Mouse (Mus musculus) left cerebral cortex, adult 9 months (tissue): ENCODE measurements at regions not wholly inside any gene's neighbourhood (a gene's known extent, or its start where the extent isn't known, plus 50 kb on each side); places are given as distances from the start of the nearest gene placed in this dataset.
"Not testable (repeated sequence)": the region's sequence is repeated elsewhere in the genome, so short reads cannot be mapped to it uniquely, and the experiment has no call there.

ENCODE experiments used
- DNase-seq, 2 experiments: peaks; one replicate each; pipeline ENCODE4 v3.0.0; 2022; ENCODE audit warnings: low spot score in 2 of 2

GRCm38 (mm10) chr10:45855514-45855913 is 277.9 kb downstream of the Hace1 start:
- DNase-seq, result no peak

GRCm38 (mm10) chr10:45859137-45859536 is 281.5 kb downstream of the Hace1 start:
- no peak for DNase-seq

- DNase-seq, result no peak
Observed at GRCm38 (mm10) chr10:45859909-45860308, 282.3 kb downstream of the Hace1 start.

- DNase-seq, result no peak
Observed at GRCm38 (mm10) chr10:45860696-45861095, 283.1 kb downstream of the Hace1 start.

- DNase-seq, result no peak
Observed at GRCm38 (mm10) chr10:45865793-45866192, 288.2 kb downstream of the Hace1 start.

- no peak for DNase-seq
Observed at GRCm38 (mm10) chr10:45866860-45867259, 289.2 kb downstream of the Hace1 start.

GRCm38 (mm10) chr10:45871028-45871427 is 293.4 kb downstream of the Hace1 start:
- peak in 1 of 2 experiments; percentile 12 for DNase-seq

GRCm38 (mm10) chr10:45872007-45872890 is 294.6 kb downstream of the Hace1 start:
- no peak for DNase-seq

- no peak for DNase-seq
Observed at GRCm38 (mm10) chr10:45873805-45874780, 296.5 kb downstream of the Hace1 start.

GRCm38 (mm10) chr10:45875287-45875686 is 297.7 kb downstream of the Hace1 start:
- DNase-seq, result not testable (repeated sequence)

- DNase-seq, result no peak
Observed at GRCm38 (mm10) chr10:45883745-45884144, 306.1 kb downstream of the Hace1 start.

- DNase-seq, result no peak
Observed at GRCm38 (mm10) chr10:45886636-45887035, 309.0 kb downstream of the Hace1 start.

GRCm38 (mm10) chr10:45888835-45889234 is 311.2 kb downstream of the Hace1 start:
- peak in 1 of 2 experiments; percentile 25 for DNase-seq

- no peak for DNase-seq
Observed at GRCm38 (mm10) chr10:45889381-45889951, 311.8 kb downstream of the Hace1 start.

GRCm38 (mm10) chr10:45890088-45890626 is 312.5 kb downstream of the Hace1 start:
- DNase-seq, result no peak

GRCm38 (mm10) chr10:45892464-45892863 is 314.8 kb downstream of the Hace1 start:
- no peak for DNase-seq

GRCm38 (mm10) chr10:45893894-45894831 is 316.5 kb downstream of the Hace1 start:
- no peak for DNase-seq

GRCm38 (mm10) chr10:45916928-45917327 is 339.3 kb downstream of the Hace1 start:
- DNase-seq, result peak in 1 of 2 experiments; percentile 5

GRCm38 (mm10) chr10:45925746-45926145 is 348.1 kb downstream of the Hace1 start:
- no peak for DNase-seq

- DNase-seq, result no peak
Observed at GRCm38 (mm10) chr10:45933631-45934310, 356.1 kb downstream of the Hace1 start.
